Mouse (Mus musculus) forebrain, embryonic 16.5 days (tissue): ENCODE data around the gene Zcwpw1. TPM values are rescaled to one million over a fixed set of nuclear protein-coding genes. Genes with fewer than 3 reads are reported as not detected.
"Not testable (repeated sequence)": the region's sequence is repeated elsewhere in the genome, so short reads cannot be mapped to it uniquely, and the experiment has no call there.

Source experiments
- ATAC-seq: fragments of 200-750 bp; cut with Nextera tagmentation; 2 replicates; pipeline ENCODE4 v1.8.0; 2017; ENCODE audit warnings: mild to moderate bottlenecking, moderate library complexity
- H3K27ac ChIP-seq: fragments of 300-500 bp; sonication (generic); 2 replicates; pipeline ENCODE4 v1.5.1; 2014; ENCODE audit warnings: low read length, control low read depth
- H3K27me3 ChIP-seq: fragments of 300-500 bp; sonication (generic); replicated peaks from 2 replicates; pipeline ENCODE4 v1.6.1; 2014; ENCODE audit warnings: low read length; ENCODE audit not compliant: control insufficient read depth, insufficient read depth
- H3K36me3 ChIP-seq: fragments of 300-500 bp; sonication (generic); 2 replicates; pipeline ENCODE4 v1.6.1; 2014; ENCODE audit not compliant: control insufficient read depth, insufficient read depth
- H3K4me1 ChIP-seq: fragments of 300-500 bp; sonication (generic); replicated peaks from 2 replicates; pipeline ENCODE4 v1.6.1; 2014; ENCODE audit warnings: low read length; ENCODE audit not compliant: control insufficient read depth, insufficient read depth
- H3K4me2 ChIP-seq: fragments of 300-500 bp; sonication (generic); 2 replicates; pipeline ENCODE4 v1.6.1; 2014; ENCODE audit warnings: mild to moderate bottlenecking, low read length, control low read depth
- H3K4me3 ChIP-seq: fragments of 300-500 bp; sonication (generic); replicated peaks from 2 replicates; pipeline ENCODE4 v1.5.1; 2014; ENCODE audit warnings: mild to moderate bottlenecking, low read length, control low read depth
- H3K9ac ChIP-seq: fragments of 300-500 bp; sonication (generic); replicated peaks from 2 replicates; pipeline ENCODE4 v1.6.1; 2014; ENCODE audit warnings: low read depth, low read length, control low read depth
- H3K9me3 ChIP-seq: fragments of 300-500 bp; sonication (generic); 2 replicates; pipeline ENCODE4 v1.6.1; 2016; ENCODE audit warnings: low read length; ENCODE audit not compliant: control insufficient read depth
- WGBS: fragments of 180-500 bp; shearing (Covaris S2); extraction: QIAGEN DNeasy Blood & Tissue Kit; methylation state at CpG from one replicate; pipeline ENCODE4 v1.1.7; 2014; 5-methylcytosine and 5-hydroxymethylcytosine counted together
- polyA plus RNA-seq: library from polyadenylated mRNA; unstranded; fragments of >200 nt; fragmentation: Nextera tagmentation; extraction: Ambion mirVana; gene quantifications from 2 replicates; pipeline ENCODE4 v1.2.1, GENCODE M21; 2015

Zcwpw1 gene
- polyA plus RNA-seq, 1 experiment from 2014 or later = 11.2 TPM

GRCm38 (mm10) chr5:137871644-137872380, 84.2 kb downstream of the Zcwpw1 start, which contains the start of gene Pilrb2:
TSS of gene Pilrb2 (minus strand) at chr5:137871815.
- H3K27ac ChIP-seq, ATAC-seq, H3K4me2 ChIP-seq, H3K27me3 ChIP-seq, H3K9me3 ChIP-seq, H3K36me3 ChIP-seq, H3K4me3 ChIP-seq, H3K9ac ChIP-seq, H3K4me1 ChIP-seq: not testable (repeated sequence)
- WGBS = 60% methylated on average over 2 of the region's 3 CpGs

Other genes starting within 250 kb of the Zcwpw1 start
- gene Actl6b, start 234.3 kb upstream of the Zcwpw1 start, polyA plus RNA-seq = 254 and 298 TPM in 2 replicates
- 2.3 and 3.1 TPM in 2 replicates for gene Tfr2, start 218.0 kb upstream of the Zcwpw1 start, polyA plus RNA-seq
- 43.5 and 43.7 TPM in 2 replicates for gene Mospd3, start 186.7 kb upstream of the Zcwpw1 start, polyA plus RNA-seq
- gene Pcolce, start 174.0 kb upstream of the Zcwpw1 start, polyA plus RNA-seq = 10.6 and 18.3 TPM in 2 replicates
- 0.23 and 0.25 TPM in 2 replicates for gene Fbxo24, start 158.8 kb upstream of the Zcwpw1 start, polyA plus RNA-seq
- 19.1 and 19.3 TPM in 2 replicates for gene Lrch4, start 158.7 kb upstream of the Zcwpw1 start, polyA plus RNA-seq
- gene Gm20605, start 158.6 kb upstream of the Zcwpw1 start, polyA plus RNA-seq = 5.1 and 8.7 TPM in 2 replicates
- 5.2 and 10.4 TPM in 2 replicates for gene Sap25, start 146.5 kb upstream of the Zcwpw1 start, polyA plus RNA-seq
- gene Irs3, start 142.1 kb upstream of the Zcwpw1 start, polyA plus RNA-seq = 0.09 TPM in 1 of 2 replicates, not detected in the other
- gene Agfg2, start 103.1 kb upstream of the Zcwpw1 start, polyA plus RNA-seq = 19.4 and 21.2 TPM in 2 replicates
- gene Nyap1, start 46.2 kb upstream of the Zcwpw1 start, polyA plus RNA-seq = 52.3 and 59.8 TPM in 2 replicates
- gene Tsc22d4, start 42.1 kb upstream of the Zcwpw1 start, polyA plus RNA-seq = 69.1 and 72.2 TPM in 2 replicates
- gene Ppp1r35, start 8.9 kb upstream of the Zcwpw1 start, polyA plus RNA-seq = 28.7 and 34.4 TPM in 2 replicates
- 10.2 and 11.9 TPM in 2 replicates for gene Mepce, start 143 bp upstream of the Zcwpw1 start, polyA plus RNA-seq
- not detected in 2 replicates for gene Pilra, start 48.5 kb downstream of the Zcwpw1 start, polyA plus RNA-seq
- gene Pilrb1, start 70.3 kb downstream of the Zcwpw1 start, polyA plus RNA-seq = not detected in 2 replicates
- gene Pilrb2, start 84.0 kb downstream of the Zcwpw1 start, polyA plus RNA-seq = not detected in 2 replicates
- gene Cyp3a13, start 133.8 kb downstream of the Zcwpw1 start, polyA plus RNA-seq = not detected in 2 replicates
- 0.06 and 0.33 TPM in 2 replicates for gene Gjc3, start 175.3 kb downstream of the Zcwpw1 start, polyA plus RNA-seq
- not detected in 2 replicates for gene Azgp1, start 193.7 kb downstream of the Zcwpw1 start, polyA plus RNA-seq
- gene Smok3a, start 233.5 kb downstream of the Zcwpw1 start, polyA plus RNA-seq = not detected in 2 replicates
- gene Smok3b, start 233.6 kb downstream of the Zcwpw1 start, polyA plus RNA-seq = not detected in 2 replicates